Mouse (Mus musculus) v-Abl transformed pro-B cells (cell line): ENCODE data around the gene Hes2.

Experiments
- in situ Hi-C, 2 experiments: fragments of 400-800 bp; cut with MboI; formaldehyde crosslinking; loops; one replicate each; pipeline ENCODE4 v1.15.1; 2025; ENCODE audit not compliant: unreplicated experiment in 2 of 2

The Hes2 gene

GRCm38 (mm10) chr4:152158585-152159284 lies at the start of gene Hes2:
TSS of gene Hes2 (plus strand) at chr4:152158867.
- in situ Hi-C loops = loop anchor here in 1 of 2 experiments (25.0 kb wide), 1 partner anchor 1804 kb away; the partner anchor contains the start of gene A430005L14Rik

GRCm38 (mm10) chr4:152109509-152109908 lies 49.2 kb upstream of the Hes2 start:
- in situ Hi-C loops = no loop called here

- in situ Hi-C loops = no loop called here
These were observed 48.0 kb upstream of the Hes2 start for GRCm38 (mm10) chr4:152110689-152111088.

GRCm38 (mm10) chr4:152112329-152112728 lies 46.3 kb upstream of the Hes2 start:
- in situ Hi-C loops = no loop called here

- in situ Hi-C loops = no loop called here
These were observed 44.6 kb upstream of the Hes2 start for GRCm38 (mm10) chr4:152114080-152114479.

- in situ Hi-C loops = no loop called here
These were observed 42.6 kb upstream of the Hes2 start, which contains the start of gene Tnfrsf25 for GRCm38 (mm10) chr4:152115921-152116612. TSS of gene Tnfrsf25 (plus strand) at chr4:152115934.

- in situ Hi-C loops = no loop called here
These were observed 41.1 kb upstream of the Hes2 start for GRCm38 (mm10) chr4:152117538-152117937.

- in situ Hi-C loops = no loop called here
These were observed 39.0 kb upstream of the Hes2 start for GRCm38 (mm10) chr4:152119396-152120292.

- in situ Hi-C loops = no loop called here
These were observed 38.1 kb upstream of the Hes2 start for GRCm38 (mm10) chr4:152120311-152121182.

- in situ Hi-C loops = no loop called here
These were observed 37.5 kb upstream of the Hes2 start for GRCm38 (mm10) chr4:152121183-152121505.

- in situ Hi-C loops = no loop called here
These were observed 34.2 kb upstream of the Hes2 start for GRCm38 (mm10) chr4:152124361-152124961.

- in situ Hi-C loops = no loop called here
These were observed 33.3 kb upstream of the Hes2 start for GRCm38 (mm10) chr4:152125161-152126025.

- in situ Hi-C loops = no loop called here
These were observed 32.4 kb upstream of the Hes2 start for GRCm38 (mm10) chr4:152126026-152126920.

- in situ Hi-C loops = no loop called here
These were observed 30.8 kb upstream of the Hes2 start for GRCm38 (mm10) chr4:152127884-152128283.

GRCm38 (mm10) chr4:152128784-152129183 lies 29.9 kb upstream of the Hes2 start:
- in situ Hi-C loops = no loop called here

- in situ Hi-C loops = no loop called here
These were observed 29.2 kb upstream of the Hes2 start for GRCm38 (mm10) chr4:152129395-152129930.

GRCm38 (mm10) chr4:152130771-152131653 lies 27.7 kb upstream of the Hes2 start:
- in situ Hi-C loops = no loop called here
